Mouse (Mus musculus): ENCODE measurements around the gene Nap1l1.

DNA sequence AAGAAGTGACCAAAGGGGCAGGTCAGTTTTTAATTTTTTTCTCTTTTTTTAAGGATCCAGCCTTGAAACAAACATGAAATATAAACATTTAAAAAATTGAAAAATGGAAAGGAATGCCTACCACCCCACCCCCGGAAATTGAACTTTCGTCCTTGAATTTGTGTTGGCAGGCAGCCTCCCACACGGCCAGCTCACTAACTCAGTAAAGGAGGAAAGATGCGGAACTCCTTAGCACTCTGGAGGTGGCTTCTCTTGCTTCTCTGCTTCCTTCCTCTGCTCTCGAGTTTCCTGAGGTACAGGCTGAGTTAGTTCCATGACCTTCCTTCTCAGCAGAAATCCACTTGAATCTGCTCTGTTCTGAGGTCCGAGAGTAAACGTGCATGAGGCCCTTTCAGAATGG, 37.8 kb downstream of the Nap1l1 start:
- TF ChIP-seq MAX (IDR thresholded peaks at IDR 0.05; ENCODE audit: low read length) (no peak), USF1 (IDR thresholded peaks at IDR 0.05; ENCODE audit: low read depth, low read length) (no peak), CHD2 (IDR thresholded peaks at IDR 0.05; ENCODE audit: low read length) (no peak), CTCF (conservative IDR thresholded peaks at IDR 0.05 in 1 of 2, IDR thresholded peaks at IDR 0.05 in 1 of 2; ENCODE audit: low read depth in 2 of 2, low read length in 2 of 2) (no peak), ZKSCAN1 (IDR thresholded peaks at IDR 0.05; ENCODE audit: borderline replicate concordance, low read depth, low read length) (no peak), POLR2AphosphoS2 (IDR thresholded peaks at IDR 0.05; ENCODE audit: low read depth, low read length) (no peak), HCFC1 (IDR thresholded peaks at IDR 0.05; ENCODE audit: low read depth, low read length) (no peak), BHLHE40 (IDR thresholded peaks at IDR 0.05; ENCODE audit: low read depth, low read length) (no peak), UBTF (IDR thresholded peaks at IDR 0.05; ENCODE audit: low read depth, low read length) (no peak), GABPA (IDR thresholded peaks at IDR 0.05; ENCODE audit: insufficient replicate concordance, low read depth, low read length) (no peak), CHD1 (IDR thresholded peaks at IDR 0.05; ENCODE audit: low read depth, low read length) (no peak), JUND (conservative IDR thresholded peaks at IDR 0.05; ENCODE audit: low read depth, low read length) (no peak)
